Mouse (Mus musculus): Measurements from ENCODE around the gene Calhm2.

The Calhm2 gene

DNA sequence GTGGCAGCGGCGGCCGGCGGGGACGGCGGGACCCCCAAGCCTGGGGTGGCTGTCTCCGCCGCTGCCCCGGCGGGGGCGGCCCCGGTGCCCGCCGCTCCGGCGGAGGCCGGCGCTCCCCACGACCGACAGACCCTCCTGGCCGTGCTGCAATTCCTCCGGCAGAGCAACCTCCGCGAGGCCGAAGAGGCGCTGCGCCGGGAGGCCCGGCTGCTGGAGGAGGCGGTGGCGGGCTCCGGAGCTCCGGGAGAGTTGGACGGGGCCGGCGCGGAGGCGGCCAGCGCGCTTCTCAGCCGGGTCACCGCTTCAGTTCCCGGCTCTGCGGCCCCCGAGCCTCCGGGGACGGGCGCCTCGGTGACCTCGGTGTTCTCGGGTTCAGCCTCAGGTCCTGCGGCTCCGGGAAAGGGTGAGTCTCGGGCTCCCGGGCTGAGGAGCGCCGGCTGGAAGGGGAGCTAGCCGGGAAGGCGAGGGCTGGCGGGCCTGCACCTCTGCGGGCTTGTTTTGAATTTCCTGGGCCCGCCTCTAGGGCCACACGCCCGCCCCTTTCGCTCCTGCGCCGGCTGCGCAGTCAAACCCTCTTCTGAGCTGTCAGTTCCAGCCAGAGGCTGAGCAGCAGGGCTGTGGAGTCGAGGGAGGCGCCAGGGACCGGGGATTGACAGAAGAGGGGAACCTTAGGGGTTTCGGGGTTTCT is 70.0 kb downstream of the Calhm2 start:
- peak; percentile 66 for DNase-seq (ENCODE audit: low read depth, low spot score)

DNA sequence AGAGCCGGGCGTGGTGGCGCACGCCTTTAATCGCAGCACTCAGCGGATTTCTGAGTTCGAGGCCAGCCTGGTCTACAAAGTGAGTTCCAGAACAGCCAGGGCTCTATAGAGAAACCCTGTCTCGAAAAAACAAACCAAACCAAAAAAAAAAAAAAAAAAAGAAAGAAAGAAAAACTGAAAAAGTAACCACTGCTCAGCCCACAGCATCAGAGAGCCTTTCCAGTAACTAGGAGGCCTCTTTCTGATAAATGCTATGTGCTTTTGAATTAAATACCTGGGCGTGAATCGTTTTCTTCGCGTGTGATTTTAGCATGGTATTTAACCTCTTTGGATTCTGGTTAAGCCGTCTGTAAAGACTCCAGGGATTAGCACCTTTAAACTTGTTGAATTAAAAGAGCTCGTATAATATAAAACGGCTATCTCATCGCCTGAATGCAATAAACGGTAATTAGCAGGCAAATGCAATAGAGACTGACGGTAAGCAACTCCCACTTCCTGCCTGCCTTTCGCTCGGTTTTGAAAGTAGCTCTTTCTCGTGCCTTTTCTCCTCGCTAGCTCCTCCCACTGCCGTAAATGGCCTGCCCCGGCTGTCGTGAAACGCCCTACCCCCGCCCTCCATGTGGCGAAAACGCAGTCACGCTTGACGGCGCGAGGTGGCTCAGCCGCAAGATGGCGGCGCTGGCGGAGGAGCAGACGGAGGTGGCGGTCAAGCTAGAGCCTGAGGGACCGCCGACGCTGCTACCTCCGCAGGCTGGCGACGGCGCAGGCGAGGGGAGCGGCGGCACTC is 70.8 kb downstream of the Calhm2 start, which contains the start of gene Taf5:
Taf5 (plus strand) TSS at position 651 of the 787 bp plus-strand sequence.
- DNase-seq (ENCODE audit: low read depth, low spot score), result peak; percentile 96

- no peak for DNase-seq (ENCODE audit: low read depth, low spot score)
These were observed 72.2 kb downstream of the Calhm2 start for GRCm38 (mm10) chr19:47065860-47066259.

DNA sequence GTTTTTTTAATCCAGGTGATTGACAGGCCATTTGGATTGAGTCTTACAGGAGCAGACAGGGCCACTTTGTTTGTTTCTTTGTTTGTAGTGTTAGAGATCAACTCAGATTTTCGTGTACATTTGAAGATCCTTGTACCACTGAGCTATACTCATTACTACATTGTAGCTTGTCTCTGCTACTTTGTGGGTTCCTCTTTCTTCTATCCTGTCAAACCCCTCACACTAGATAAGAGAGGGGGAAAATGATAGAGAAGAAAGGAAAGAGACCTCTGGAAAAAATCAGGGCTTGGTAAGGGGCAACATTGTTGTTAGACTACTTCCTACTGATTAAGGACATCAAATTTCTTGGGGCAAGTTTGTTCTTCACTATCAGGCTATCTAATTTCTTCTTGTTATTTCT is 80.4 kb downstream of the Calhm2 start:
- DNase-seq (ENCODE audit: low read depth, low spot score), result no peak
